Mouse (Mus musculus) cerebellum, postnatal 10 days (tissue): Measurements from ENCODE around the gene Mdga1.
A peak's percentile ranks its signal among the peaks of the same experiment; 100 is the strongest.

Experiments used
- DNase-seq, 2 experiments: peaks; one replicate each; pipeline ENCODE4 v3.0.0; 2021; ENCODE audit warnings: mixed read lengths in 2 of 2

The Mdga1 gene

DNA sequence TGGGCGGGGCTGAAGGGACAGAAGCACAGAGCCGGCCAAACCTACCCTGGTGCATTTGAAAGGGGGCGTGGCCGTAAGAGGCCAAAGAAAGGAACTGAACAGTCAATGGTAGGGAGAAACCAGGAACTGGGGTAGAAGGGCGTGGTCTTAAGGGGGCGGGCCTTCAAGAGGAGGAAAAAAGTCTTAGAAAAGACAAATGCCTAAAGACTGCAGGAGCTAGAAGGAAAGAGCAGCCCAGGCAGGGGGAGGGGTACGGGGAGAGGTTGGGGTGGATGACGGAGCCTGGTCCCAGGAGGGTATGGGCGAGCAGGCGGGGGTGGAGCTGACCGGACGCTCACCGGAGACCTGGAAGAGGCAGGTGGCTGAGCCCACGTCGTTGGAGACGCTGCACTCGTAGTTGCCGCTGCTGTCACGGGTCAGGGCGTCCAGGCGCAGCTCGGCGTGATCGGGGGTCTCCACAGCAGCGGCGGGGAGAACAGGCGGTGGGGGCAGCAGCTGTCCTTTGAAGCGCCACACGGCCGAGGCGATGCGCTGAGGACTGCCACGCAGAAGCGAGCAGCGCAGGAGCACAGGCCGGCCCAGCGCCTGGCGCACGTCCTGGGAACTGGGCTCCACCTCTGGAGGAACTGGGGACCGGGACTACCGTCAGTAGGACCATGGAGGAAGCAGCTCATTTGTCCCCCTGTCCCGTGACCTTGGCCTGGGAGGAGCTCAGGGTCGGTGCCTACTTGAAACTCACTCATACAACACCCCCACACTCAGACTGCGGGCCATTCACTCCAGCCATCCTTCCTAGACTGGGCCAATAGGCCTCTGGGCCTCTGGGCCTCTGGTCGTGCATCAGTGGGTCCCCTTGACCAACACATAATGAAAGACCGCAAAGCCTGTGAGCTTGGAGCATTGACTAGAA, 127.9 kb downstream of the Mdga1 start:
- DNase-seq: peak in 1 of 2 experiments; percentile 49

DNA sequence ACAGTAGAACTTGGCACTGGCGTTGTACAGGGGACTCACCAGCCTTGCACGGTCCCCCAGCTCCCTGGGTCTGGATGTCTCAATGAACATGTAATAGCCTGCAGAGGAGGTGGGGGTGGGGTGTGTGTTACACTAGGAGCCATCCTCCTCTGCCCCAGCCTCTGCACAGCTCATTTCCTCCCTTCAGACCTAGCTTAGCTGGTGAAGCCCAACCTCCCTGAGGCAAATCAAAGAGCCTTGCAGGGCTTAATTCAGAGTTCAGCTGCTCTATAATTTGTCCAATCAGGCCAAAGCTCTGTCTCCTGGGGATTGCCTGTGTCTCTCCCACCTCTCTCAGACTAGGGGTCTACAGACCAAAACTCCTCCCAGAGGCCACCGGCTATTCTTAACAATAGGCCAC, 131.9 kb downstream of the Mdga1 start:
- DNase-seq: no peak

DNA sequence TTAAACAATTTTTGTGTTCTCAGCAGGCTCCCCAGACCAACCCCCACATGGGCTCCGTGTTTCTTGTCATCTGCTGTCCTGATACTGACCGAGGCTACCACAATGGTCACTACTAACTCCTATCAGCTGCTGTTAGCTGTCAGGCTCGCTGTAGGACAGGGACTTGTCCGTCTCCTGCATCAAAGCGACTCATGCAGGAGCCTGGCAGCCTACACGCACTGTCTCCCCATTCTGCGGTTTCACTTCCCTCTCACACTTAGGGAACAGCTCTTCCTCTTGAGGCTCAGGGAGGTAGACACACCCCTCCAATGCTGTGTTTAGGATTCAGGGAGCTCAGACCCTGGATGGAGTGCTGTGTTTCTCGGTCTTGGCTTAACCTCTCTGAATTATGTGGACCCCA, 132.4 kb downstream of the Mdga1 start:
- no peak for DNase-seq

DNA sequence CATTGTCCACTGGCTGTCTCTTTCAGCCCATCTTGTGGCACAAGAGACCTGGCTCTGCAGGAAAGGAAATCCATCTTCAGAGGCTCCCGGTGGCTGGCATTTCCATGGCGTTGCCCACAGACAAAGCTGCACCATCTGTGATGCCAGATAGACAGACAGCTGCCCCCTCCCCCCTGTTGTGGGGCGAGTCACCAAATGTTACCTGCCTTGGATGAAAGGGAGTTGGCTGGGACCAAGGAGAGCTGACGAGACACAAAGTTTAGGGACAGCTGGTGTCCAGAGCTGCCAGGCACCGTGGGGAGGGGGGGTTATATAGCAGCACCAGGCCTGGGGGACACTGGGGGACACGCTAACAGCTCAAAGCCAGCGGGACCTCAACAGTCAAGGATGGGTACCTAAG, 135.1 kb downstream of the Mdga1 start:
- peak; percentile 93 to 96 for DNase-seq

DNA sequence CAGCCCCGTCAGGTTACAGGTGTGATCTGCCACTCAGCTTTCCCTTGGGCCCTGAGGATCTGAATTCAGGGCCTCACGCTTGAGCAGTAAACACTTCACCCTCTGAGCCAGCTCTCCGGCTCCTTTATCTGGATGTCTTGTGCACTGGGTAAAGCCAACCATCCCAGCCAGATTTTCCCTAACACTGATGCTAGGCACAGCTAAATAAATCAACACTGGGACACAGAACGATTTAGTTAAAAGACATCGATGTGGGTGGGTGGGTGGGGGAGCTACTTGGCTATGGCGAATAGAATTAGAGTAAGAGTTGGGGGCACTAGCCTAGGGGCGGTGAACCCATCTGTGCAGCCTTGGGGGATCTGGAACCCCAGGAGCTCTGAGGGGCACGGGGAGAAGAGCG, 135.6 kb downstream of the Mdga1 start:
- DNase-seq: no peak

DNA sequence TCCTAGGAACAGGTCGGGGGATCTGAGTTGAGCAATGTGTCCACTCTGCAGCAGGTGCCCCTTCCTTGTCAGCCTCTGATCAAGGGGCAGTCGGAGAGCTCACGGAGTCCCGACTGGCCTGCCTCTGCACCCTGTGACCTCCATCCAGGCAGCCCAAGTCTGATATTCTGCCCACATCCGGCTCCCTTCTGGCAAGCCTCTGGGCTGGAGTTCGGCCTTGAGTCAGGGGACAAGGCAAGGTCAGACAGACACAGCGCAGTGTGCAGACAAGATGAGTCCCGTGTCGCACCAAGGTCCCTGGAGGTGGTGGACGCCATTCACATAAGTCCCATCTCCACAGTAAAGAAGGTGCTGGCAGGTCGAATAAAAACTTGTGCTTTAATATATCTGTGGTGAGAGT, 138.2 kb downstream of the Mdga1 start:
- no peak for DNase-seq

DNA sequence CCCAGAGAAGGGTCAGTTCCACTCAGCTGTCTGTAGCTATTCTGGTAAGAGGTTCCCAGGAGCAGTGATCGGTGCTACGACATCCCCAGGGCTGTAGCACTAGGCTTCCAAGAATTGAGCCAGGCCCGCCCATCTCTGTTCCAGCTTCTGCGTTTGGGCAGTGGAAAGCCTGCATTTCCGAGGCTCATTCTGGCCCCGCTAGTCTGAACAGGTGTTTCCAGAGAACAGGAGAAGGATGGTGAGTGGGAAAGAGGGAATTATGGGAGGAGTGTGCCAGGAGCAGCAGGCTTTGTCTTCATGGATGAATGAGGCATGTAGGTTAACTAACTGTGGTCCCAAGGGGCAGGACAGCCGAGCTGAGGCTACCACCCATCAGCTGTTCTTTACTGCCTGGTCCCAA, 140.8 kb downstream of the Mdga1 start:
- peak; percentile 48 to 55 for DNase-seq

DNA sequence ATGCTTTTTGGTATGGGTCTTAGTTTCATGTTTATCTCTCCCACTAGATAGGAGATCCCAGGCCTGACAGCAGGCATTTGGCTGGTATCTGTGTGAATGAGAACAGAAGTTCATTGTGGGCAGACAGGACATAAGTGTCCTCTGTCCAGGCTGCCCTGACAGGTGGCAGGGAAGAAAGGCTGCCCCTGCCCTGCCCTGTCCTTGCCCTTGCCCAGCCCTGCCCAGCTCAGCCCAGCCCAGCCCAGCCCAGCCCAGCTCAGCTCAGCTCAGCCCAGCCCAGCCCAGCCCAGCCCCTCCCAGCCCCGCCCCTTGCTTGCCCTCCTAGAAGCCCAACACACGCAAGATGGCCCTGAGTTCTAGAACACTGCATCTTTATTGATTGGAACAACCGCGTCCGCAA, 142.3 kb downstream of the Mdga1 start:
- no peak for DNase-seq

DNA sequence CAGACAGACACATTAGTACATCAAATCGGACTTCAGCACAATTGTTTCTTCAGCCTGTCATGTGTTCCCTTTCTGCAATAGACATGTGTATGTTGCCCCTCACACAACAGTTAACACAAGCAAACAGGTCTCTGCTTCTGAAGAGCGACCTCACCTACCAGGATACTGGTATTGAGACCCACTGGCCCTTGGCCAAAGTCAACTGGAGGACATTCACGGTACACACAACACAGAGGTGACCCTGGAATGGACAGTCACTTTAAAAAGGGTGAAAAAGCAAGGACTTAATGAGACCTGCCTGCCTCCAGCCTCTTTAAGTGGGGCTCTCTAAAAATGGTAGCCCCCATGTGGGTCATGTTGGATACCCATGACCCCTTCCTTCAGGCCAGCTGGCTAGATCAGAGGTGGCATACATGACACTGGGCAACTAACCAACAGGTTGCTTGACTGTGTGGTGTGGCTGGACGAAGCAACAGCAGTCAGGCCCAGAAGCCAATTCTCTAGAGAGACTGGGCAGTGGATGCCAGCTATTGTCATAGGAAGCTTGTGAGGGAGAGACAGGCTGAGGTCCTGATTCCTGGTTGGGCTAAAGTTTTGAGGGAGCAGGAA, 145.3 kb downstream of the Mdga1 start:
- DNase-seq: no peak

DNA sequence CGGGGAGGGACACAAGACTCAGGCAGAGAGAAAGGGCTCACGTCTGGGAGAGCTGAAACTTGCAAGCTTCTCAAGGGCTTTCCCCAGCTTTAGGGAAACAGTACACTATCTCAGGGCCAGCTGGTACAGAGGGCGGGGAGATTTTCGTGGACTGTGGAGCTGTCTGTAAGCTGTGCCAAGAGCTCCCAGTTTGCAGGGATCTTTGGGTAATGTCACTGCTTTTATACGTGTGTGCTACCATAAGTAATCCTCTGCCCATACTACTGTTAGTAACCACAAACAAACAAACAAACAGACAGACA, 145.7 kb downstream of the Mdga1 start:
- DNase-seq: peak; percentile 57 to 63

DNA sequence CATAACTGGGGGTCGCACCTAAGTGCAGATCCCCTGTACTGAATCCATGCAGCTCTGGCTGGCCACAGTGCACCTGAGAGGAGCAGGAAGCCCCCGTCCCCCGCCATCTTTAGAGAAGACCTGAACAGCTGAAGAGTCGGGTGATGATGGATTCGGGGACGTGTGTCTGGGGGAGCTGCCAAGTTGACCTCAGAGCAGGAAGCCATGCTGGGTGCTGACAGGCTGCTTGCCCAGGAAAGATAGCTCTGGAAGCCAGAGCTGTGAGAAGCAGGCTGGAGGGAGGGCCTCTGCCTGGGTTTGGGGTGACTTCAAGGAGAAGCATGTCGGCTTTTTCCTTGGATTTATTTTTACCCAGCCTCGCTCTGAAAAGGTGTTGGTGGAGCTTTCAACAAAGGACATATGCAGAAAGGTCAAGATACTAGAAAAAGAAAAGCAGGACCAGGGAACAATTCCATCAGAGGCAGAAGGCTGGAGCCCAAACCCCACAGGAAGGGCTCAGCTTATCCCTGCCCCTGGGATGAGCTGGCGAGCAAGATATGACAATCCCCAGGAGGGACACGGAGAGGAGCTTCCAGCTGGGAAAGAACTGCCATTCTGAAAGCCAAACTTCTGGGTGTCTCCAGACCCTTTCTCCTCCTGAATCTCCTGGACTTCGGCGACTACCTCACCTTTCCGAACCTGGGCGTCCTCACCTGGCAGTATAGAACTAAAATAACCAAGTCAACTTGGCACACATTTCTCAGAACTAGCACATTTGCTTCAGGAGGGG, 146.3 kb downstream of the Mdga1 start:
- peak; percentile 87 for DNase-seq

DNA sequence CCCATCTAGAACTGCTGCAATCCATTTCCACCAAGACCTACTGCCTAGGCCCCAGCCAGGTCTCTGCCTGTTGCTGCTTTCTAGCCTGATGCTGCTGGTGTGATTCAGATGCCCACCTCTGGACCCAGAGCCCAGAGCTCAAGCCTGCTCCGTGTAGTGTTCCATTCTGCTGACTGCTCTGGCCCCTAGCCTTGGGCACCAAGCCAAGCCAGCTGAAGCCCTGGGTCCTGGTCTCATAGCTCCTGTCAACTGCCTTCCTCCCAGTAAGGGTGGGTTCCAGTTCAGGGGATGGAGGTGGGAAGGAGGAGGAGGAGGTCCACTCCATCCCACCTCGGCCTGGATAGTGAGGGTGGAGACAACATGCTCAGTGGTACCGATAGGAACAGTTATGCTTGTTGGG, 150.3 kb downstream of the Mdga1 start:
- peak in 1 of 2 experiments; percentile 57 for DNase-seq

DNA sequence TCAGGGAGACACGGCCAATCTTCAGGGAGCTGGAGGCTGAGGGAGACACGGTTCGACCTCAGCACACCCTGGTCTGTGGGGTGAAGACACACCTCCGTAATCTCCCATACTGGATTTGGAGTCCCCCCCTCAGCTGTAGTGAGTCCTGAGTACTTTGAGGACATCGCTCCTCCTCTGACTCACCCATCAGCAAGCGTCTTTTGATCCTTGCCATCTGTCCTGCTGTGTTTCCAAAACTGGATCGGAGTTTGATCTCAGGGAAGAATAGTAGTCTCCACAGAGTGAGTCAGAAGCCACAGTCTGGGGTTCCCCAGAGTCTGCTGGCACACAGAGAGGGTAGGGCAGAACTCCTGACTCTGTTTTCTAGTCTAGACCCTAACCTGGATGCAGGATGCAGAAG, 150.9 kb downstream of the Mdga1 start:
- no peak for DNase-seq

DNA sequence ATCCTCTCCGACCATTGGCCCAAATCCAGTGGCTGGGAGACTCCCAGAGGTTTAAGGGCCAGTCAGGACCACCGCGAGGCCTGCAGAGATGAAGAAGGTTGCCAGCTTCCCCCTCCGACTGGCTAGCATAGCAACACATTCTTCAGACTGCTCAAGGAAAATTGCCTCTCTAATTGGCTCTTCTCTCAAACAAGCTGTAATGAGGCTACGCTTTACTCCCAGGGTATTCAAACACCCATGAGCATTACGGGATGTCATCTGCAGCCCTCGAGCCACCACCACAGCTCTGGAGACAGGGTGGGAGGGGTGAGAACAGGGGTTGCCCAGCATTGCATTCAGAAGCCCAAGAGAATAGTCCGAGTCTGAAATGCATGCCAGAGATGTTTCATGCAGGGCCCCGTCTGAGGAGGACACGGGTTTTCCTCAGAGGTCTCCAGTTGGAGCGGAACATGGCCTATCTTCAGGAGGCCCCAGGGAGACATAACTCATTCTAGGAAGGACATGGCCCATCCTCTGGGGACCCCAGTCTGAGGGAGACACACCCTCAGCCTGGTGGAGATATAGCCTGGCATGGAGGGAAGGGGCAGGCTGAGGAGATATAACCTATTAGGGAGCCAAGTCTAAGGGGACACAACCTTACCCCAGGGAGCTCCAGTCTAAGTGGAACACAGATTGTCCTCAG, 151.5 kb downstream of the Mdga1 start:
- DNase-seq: no peak

DNA sequence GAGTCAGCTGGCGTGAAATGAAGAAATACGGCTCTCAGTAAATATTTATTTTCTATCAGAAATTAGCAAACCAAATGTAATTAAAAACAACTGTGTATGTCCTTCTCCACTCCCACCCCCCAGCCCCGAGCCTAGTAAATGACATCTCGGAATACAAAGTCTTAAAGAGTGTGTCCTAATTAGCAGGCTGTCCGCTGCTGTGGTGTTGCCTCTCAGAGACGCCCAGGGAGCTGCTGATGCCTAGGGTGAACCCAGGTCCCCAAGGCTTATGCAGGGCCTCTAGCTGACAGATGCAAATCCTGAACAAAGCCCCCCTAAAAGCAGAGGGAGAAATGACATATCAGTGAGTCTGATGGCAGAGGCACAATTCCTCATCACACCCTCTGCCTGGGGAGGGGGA, 155.1 kb downstream of the Mdga1 start:
- no peak for DNase-seq

DNA sequence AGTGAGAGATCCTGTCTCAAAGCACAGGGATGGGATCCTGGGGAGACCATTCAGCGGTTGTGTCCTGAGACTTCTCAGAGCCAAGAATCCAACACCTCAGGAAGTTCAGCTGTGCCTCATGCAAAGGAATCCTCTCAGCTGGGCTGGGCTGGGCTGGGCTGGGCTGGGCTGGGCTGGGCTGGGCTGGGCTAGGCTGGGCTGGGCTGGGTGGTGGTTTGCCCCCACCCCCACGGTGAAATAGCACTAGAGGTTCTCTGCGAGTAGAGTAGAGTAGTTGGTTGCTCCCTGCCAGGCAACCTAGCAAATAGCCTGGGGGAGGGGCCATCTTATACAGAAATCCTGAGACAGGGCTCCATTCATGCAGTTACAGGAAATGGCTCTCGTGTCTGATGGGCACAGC, 156.6 kb downstream of the Mdga1 start:
- DNase-seq: no peak

DNA sequence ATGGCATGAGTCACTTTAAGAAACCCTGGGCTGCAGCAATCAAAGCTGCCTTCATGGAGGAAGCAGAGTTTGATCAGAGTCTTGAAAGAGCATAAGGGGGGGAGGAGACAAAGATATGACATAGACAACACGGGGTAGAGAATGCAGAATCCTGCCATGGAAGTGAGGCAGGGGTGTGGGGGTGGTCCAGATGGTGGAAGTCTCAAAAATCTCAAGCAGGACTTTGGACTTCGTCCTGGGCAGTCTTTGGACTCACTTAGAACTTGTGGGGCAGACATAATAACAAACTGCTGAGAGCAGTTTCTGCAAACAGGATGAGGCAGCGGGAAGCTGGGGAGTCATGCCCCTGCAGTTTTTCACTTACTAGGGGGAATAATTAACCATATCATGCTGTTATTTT, 166.3 kb downstream of the Mdga1 start:
- DNase-seq: no peak

DNA sequence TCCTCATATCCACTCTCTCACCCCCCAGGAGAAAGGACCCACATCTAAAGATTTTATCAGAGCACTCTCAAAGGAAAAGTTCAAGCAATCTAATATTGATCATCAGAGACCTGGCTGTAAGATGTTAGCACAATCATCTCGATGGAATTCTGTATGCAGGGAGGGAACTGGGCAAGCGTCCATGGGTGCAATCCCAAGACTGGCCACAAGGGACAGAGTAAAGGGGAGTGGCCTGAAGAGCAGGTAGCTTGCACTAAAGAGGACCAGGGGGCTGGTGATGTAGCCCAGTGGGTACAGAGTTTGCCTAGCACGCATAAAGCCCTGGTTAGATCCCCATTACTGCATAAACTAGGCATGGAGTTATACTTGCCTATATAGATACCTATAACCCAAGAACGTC, 168.5 kb downstream of the Mdga1 start:
- DNase-seq: peak; percentile 92 to 96

DNA sequence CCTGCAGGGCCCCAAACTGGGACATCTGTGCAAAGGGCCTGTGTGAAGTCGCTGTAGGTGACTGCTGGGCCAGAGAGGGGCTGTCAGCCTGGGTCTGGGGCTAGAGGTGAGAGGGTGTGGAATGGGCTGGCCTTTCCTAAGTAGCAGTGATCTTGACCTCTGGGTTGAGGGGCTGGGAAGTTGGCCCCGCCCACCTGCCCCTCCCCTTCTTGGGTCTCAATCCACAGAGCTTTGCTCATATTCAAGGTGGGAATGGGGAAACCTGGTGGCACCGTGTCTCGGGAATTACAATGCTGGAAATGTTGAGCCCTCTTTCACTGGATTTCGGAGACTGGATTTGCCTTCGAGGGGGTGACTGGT, 169.8 kb downstream of the Mdga1 start:
- DNase-seq: no peak

DNA sequence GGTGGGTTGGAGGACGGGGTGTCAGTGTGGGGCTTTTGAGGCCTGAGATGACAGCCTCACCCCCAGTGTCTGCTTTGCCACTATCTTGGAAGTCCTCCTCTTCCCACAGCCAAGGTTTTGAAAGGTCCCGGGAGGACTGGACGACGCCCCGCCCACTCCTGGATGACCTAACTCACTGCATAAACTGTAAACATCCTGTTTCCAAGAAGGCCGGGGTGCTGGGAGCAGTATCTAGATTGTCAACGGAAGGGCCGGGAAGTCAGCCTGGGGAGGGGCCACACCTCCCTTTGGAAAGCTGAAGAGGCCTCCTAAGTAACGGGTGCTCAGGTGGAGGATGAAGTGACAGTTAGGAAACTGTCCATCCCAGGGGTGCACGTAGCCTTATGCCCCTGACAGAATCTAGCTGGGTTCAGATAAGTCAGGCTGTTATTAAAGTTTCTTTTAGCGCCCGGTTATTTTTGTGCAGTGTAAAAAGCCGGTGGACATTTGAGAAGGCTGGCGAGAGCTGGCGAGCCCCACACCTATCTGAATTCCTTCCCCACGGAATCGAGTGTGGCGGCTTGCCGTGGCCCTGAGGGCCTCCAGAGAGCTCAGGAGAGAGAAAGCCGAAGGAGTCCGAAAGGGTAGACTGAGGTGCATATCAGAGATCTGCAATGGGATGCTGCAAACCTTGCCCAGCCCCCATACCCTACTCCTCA, 170.3 kb downstream of the Mdga1 start:
- DNase-seq: no peak

DNA sequence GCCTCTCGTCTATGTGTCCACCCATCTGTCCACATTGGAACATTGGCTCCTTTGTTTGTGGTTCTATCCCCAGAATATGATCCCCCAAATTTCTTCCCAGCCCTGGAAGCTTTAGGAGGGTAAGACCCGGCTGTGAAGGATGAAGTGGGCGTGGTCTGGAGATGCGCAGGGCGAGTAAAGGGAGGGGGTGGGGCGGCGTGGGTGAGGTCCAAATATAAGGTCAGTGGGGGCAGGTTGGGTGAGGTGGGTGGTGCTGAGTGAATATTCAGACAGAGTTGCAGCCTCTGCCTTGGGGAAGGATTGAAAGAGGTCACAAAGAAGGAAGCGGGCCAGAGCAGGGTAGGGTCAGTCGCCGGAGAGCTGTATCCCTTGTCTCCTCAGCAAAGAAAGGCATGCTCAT, 171.7 kb downstream of the Mdga1 start:
- no peak for DNase-seq

DNA sequence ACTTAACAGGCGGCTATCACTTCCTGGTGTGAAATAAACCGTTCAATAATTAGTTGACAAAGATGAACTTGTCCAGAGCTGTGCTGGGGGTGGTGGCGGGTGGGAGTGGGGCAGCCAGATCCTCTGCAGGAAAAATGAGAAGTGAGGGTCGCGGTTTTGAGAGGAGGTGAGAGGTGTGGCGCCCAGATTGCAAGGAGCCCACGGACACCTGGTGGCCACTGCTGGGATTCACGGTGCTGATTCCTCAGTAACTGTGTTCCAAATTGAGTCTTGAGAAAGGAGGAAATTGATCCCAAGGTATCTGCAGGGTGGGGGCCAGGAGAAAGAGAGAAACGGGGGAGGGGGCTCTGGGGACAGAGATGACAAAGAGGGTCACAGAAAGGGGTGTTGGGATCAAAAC, 173.1 kb downstream of the Mdga1 start:
- no peak for DNase-seq

DNA sequence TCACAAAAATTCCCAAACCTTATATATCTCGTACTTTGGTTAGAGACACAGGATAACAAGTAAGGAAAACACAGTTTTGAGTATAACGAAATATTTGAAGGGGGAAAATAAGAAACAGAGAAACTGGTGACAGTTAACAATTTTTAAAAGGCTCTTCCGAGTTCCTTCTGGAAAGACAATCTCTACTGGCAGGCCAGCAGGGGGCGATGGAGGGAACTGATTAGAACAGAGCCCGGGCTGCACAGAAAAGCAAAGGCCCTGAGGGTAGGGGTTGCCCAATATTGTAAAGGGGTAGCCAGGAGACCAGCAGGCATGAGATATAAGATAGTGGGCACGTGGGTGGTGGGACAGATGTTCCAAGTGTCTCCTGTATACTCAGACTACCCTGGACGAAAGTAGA, 173.8 kb downstream of the Mdga1 start:
- DNase-seq: peak; percentile 94 to 95
